Mouse (Mus musculus) stomach, postnatal 0 days (tissue): ENCODE measurements around the gene Bmp2k. TPM values are rescaled to one million over a fixed set of nuclear protein-coding genes. Genes with fewer than 3 reads are reported as not detected.

Experiments used
- ATAC-seq: fragments of 200-750 bp; cut with Nextera tagmentation; 2 replicates; pipeline ENCODE4 v1.8.0; 2017; ENCODE audit not compliant: low FRiP score, low TSS enrichment
- DNase-seq: peaks from one replicate; pipeline ENCODE4 v3.0.0-alpha.2; 2016; ENCODE audit warnings: low spot score
- H3K27ac ChIP-seq: fragments of 300-500 bp; sonication (generic); replicated peaks from 2 replicates; pipeline ENCODE4 v1.5.1; 2014; ENCODE audit warnings: mild to moderate bottlenecking, control low read depth
- H3K27me3 ChIP-seq: fragments of 300-500 bp; sonication (generic); 2 replicates; pipeline ENCODE4 v1.6.1; 2014; ENCODE audit warnings: low read length; ENCODE audit not compliant: control insufficient read depth, insufficient read depth
- H3K36me3 ChIP-seq: fragments of 300-500 bp; sonication (generic); 2 replicates; pipeline ENCODE4 v1.6.1; 2014; ENCODE audit warnings: low read length, mixed read lengths; ENCODE audit not compliant: control insufficient read depth, insufficient read depth
- H3K4me1 ChIP-seq: fragments of 300-500 bp; sonication (generic); replicated peaks from 2 replicates; pipeline ENCODE4 v1.6.1; 2014; ENCODE audit warnings: antibody characterized with exemption; ENCODE audit not compliant: control insufficient read depth, insufficient read depth
- H3K4me2 ChIP-seq: fragments of 300-500 bp; sonication (generic); replicated peaks from 2 replicates; pipeline ENCODE4 v1.6.1; 2014; ENCODE audit warnings: low read depth, mild to moderate bottlenecking, control low read depth, moderate library complexity
- H3K4me3 ChIP-seq: fragments of 300-500 bp; sonication (generic); 2 replicates; pipeline ENCODE4 v1.5.1; 2014; ENCODE audit warnings: low read depth, low read length, control low read depth
- H3K9ac ChIP-seq: fragments of 300-500 bp; sonication (generic); 2 replicates; pipeline ENCODE4 v1.6.1; 2014; ENCODE audit warnings: mild to moderate bottlenecking, low read length, control low read depth, mixed read lengths
- H3K9me3 ChIP-seq: fragments of 300-500 bp; sonication (generic); 2 replicates; pipeline ENCODE4 v1.6.1; 2016; ENCODE audit warnings: low read length; ENCODE audit not compliant: control insufficient read depth
- CTCF ChIP-seq: IDR thresholded peaks from 2 replicates; pipeline ENCODE4 v1.5.1; 2016; ENCODE audit warnings: antibody characterized with exemption, low read depth, mild to moderate bottlenecking, moderate library complexity
- EP300 ChIP-seq: optimal IDR thresholded peaks from 2 replicates; pipeline ENCODE3; 2016; ENCODE audit warnings: antibody characterized with exemption
- WGBS: fragments of 180-500 bp; shearing (Covaris S2); extraction: QIAGEN DNeasy Blood & Tissue Kit; methylation state at CpG from one replicate; pipeline ENCODE4 v1.1.7; 2014; 5-methylcytosine and 5-hydroxymethylcytosine counted together
- polyA plus RNA-seq: library from polyadenylated mRNA; unstranded; fragments of >200 nt; fragmentation: Nextera tagmentation; extraction: Ambion mirVana; gene quantifications from 2 replicates; pipeline ENCODE4 v1.2.1, GENCODE M21; 2015

The Bmp2k gene
- polyA plus RNA-seq, 1 experiment from 2014 or later, result 11.9 TPM

DNA sequence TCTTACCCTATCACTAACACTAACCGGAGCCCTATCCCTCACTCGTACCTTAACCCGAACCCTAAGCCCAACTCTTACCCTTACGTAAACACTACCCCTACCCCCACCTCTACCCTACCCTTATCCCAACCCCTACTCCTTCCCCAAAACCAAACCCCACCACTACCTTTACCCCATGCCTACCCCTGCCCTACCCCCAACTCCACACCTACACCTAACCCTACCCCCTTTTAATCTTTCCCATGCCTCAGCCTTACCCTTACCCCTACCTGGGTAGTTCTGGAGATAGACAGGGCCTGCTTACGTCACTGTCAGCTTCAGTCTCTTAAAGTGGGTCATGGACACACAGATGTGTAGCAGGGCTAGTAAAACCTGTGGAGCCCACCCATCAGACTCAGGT is 51.4 kb downstream of the Bmp2k start:
- no peak for ATAC-seq
- H3K9ac ChIP-seq, result no peak overlapping the region
- H3K4me2 ChIP-seq, result no peak overlapping the region
- no peaks in the 10 kb centered on the region for H3K4me1 ChIP-seq
- no peaks in the 10 kb centered on the region for H3K9me3 ChIP-seq
- TF ChIP-seq EP300 (no peak), CTCF (no peak)
- no peak for DNase-seq
- 82% methylated on average over 5 of the region's 5 CpGs for WGBS
- H3K4me3 ChIP-seq, result no peak overlapping the region
- H3K27me3 ChIP-seq, result no peaks in the 10 kb centered on the region
- H3K36me3 ChIP-seq, result no peaks in the 10 kb centered on the region; the same call in 1 of the 2 replicates
- H3K27ac ChIP-seq, result no peak overlapping the region

DNA sequence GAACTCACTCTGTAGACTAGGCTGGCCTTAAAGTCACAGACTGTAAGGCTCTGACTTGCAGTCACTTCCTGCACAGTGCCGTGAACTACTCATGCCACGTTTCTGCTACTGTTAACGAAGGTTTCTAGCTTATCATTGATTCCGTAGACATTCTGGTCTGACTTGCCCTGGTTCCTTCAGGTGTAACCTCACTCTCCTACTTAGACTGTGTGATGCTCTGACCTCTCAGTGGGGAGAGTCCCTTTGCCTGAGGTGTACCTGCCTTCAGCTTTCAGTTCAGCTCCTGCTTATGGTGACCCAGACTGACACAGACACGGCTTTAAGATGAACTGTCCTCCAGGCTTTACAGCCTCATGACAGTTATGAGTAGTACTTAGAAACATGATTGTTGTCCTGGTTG is 56.7 kb downstream of the Bmp2k start:
- Histone ChIP-seq H3K36me3 (0 out of 2 replicates have a peak, but pooled peaks cover 7% of the 10 kb centered on the region), H3K27ac (no peak overlapping the region), H3K4me3 (no peak overlapping the region), H3K9me3 (no peaks in the 10 kb centered on the region), H3K27me3 (no peaks in the 10 kb centered on the region), H3K4me2 (no peak overlapping the region), H3K9ac (no peak overlapping the region), H3K4me1 (no peaks in the 10 kb centered on the region)
- DNase-seq (no peak), ATAC-seq (no peak)
- 87% methylated on average over 5 of the region's 5 CpGs for WGBS
- TF ChIP-seq EP300 (no peak), CTCF (no peak)

DNA sequence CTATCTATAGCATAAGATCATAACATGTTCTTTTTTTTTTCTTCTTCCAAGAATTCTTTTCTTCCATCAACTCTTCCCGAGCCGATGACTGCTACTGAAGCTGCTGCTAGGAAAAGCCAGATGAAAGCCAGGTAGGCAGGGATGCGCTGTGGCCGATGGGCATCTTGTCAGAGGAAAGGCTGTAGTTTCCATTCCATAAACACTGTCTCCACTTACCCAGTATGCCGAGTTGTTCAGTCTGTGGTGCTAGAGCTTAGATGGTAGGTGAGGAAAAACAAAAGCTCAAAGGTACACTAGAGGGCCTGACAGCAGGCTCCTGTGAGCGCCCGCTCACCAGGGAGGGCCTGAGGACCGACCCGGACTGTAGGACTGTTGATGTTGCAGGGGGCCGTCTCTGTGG is 57.3 kb downstream of the Bmp2k start:
- Histone ChIP-seq H3K4me2 (no peak overlapping the region), H3K36me3 (0 out of 2 replicates have a peak, but pooled peaks cover 7% of the 10 kb centered on the region), H3K4me1 (no peaks in the 10 kb centered on the region), H3K27me3 (no peaks in the 10 kb centered on the region), H3K27ac (no peak overlapping the region), H3K9ac (no peak overlapping the region), H3K9me3 (no peaks in the 10 kb centered on the region), H3K4me3 (no peak overlapping the region)
- no peak for TF ChIP-seq EP300
- no peak for TF ChIP-seq CTCF
- ATAC-seq, result no peak
- WGBS, result 77% methylated on average over 10 of the region's 10 CpGs
- no peak for DNase-seq

DNA sequence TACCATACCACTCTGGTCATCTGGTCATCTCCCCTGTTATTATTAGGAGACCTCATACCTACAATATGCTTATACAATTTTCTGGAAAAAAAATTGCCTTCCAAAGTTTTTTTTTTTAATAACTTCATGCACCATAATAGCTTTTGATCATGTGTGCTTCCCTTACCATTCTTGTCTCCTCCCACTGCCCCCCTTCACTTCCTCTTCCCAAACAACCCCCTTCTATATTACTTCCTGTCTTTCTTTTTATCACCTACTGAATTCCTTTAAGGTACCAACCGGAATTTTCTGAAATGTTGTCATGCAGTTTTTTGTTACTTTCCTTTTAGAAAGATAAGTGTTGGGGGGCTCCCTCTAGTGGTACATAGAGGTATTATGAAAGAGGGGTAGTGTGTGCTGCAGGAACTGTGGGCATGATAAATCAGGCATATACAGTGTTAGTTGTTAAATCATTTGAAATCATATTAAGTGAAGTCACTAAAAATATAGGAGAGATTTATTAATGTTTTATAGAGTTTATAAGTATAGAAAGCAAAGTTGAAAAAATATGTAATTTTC is 58.1 kb downstream of the Bmp2k start:
- H3K27ac ChIP-seq, result no peak overlapping the region
- no peak for DNase-seq
- H3K27me3 ChIP-seq, result no peaks in the 10 kb centered on the region
- H3K36me3 ChIP-seq, result 0 out of 2 replicates have a peak, but pooled peaks cover 7% of the 10 kb centered on the region
- 2% methylated on average over 1 of the region's 1 CpGs for WGBS
- H3K4me1 ChIP-seq, result no peaks in the 10 kb centered on the region
- no peak for ATAC-seq
- H3K9me3 ChIP-seq, result no peaks in the 10 kb centered on the region
- no peak overlapping the region for H3K4me3 ChIP-seq
- no peak overlapping the region for H3K9ac ChIP-seq
- TF ChIP-seq CTCF (peak; percentile 89), EP300 (no peak)
- H3K4me2 ChIP-seq, result no peak overlapping the region

DNA sequence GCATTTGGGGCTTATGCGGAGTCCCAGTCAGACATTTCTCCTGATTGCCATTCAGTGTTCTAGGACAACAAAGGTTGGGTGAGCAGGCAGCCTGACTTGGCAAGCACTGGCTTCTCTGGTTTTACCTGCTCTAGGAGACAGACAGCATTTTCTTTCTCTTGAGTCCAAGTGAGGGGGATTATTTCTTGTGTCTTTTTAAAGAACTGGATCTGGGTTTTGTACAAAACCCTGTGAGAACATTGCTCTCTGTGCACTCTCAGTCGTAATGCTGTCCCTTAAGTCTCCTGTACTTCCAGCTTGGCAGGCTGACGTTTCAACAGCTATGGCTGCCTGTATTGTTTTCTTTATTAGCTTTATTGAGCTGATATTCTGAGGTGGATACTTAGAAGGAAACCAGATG is 58.9 kb downstream of the Bmp2k start:
- Histone ChIP-seq H3K9ac (no peak overlapping the region), H3K36me3 (0 out of 2 replicates have a peak, but pooled peaks cover 7% of the 10 kb centered on the region), H3K4me2 (no peak overlapping the region), H3K27me3 (no peaks in the 10 kb centered on the region), H3K4me1 (no peaks in the 10 kb centered on the region), H3K27ac (no peak overlapping the region), H3K4me3 (no peak overlapping the region), H3K9me3 (no peaks in the 10 kb centered on the region)
- TF ChIP-seq EP300 (peak; percentile 66), CTCF (no peak)
- no peak for DNase-seq
- ATAC-seq, result no peak
- WGBS, result 68% methylated on average over 3 of the region's 3 CpGs

DNA sequence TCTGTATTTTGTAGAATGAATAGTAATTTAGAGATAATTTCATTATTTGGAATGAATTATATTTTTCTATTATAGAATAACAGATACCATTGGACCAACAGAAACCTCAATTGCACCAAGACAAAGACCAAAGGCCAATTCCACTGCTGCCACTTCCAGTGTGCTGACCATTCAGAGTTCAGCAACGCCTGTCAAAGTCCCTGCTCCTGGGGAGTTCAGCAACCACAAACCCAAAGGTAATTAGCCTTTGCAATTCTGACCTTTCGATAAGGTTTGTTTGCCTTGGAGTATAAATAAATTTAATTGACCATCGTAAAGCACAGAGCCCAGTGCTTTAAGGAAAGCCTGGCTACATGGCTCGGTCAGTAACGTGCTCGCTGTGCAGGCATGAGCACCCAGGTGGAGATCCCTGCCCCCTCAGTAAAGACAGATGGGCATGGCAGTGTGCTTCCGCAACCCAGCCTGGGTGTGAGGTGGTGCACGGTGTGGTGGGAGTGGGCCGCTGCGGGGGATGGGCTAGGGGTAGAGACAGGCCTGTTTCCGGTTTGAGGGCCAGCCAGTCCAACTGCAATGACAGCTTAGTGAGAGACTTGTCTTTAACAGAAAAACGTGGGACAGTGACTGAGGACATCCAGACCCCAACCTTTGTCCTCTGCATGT is 59.4 kb downstream of the Bmp2k start:
- ATAC-seq (no peak), DNase-seq (no peak)
- Histone ChIP-seq H3K9ac (no peak overlapping the region), H3K9me3 (no peaks in the 10 kb centered on the region), H3K4me1 (no peaks in the 10 kb centered on the region), H3K36me3 (0 out of 2 replicates have a peak, but pooled peaks cover 7% of the 10 kb centered on the region), H3K27me3 (no peaks in the 10 kb centered on the region), H3K4me3 (no peak overlapping the region), H3K4me2 (no peak overlapping the region), H3K27ac (no peak overlapping the region)
- WGBS, result 78% methylated on average over 12 of the region's 12 CpGs
- TF ChIP-seq EP300 (no peak), CTCF (no peak)
